Mouse (Mus musculus): ENCODE results near the gene Jpt1. TPM values are rescaled to one million over a fixed set of nuclear protein-coding genes. Genes with fewer than 3 reads are reported as not detected.

The Jpt1 gene
- polyA plus RNA-seq, 1 experiment from 2014 or later: 1,616 TPM

DNA sequence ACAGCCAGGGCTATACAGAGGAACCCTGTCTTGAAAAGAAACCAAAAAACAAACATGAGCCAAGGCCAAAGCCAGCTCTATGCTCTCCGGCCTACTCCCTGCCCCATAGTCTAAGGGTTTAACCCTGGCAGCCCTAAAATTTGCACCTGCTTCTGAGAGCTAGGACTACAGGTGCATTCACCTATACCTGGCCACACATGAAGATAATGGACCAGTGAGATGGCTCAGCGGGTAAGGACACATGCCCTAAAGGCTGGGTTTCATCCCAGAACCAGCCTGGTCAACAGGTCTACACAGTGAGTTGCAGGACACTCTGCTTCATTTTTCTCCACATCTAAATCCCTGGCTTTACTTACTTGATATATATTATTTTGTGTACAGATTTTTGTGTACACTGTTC is 8.1 kb upstream of the Jpt1 start:
- no peak overlapping the region for H3K9ac ChIP-seq
- H3K4me2 ChIP-seq: no peak overlapping the region
- peaks cover 29% of the 10 kb centered on the region; the same call in 1 of the 2 replicates for H3K36me3 ChIP-seq (replicated peaks)
- no peaks in the 10 kb centered on the region for H3K4me1 ChIP-seq
- ATAC-seq (replicated peaks): no peak
- H3K4me3 ChIP-seq: no peak overlapping the region
- H3K27ac ChIP-seq: no peak overlapping the region
- no peaks in the 10 kb centered on the region for H3K27me3 ChIP-seq (replicated peaks)
- 92% methylated on average over 2 of the region's 2 CpGs for WGBS
- no peaks in the 10 kb centered on the region for H3K9me3 ChIP-seq

GRCm38 (mm10) chr11:115521080-115521479 is 6.9 kb upstream of the Jpt1 start:
- ATAC-seq (replicated peaks): no peak
- WGBS: 91% methylated on average over 4 of the region's 4 CpGs

DNA sequence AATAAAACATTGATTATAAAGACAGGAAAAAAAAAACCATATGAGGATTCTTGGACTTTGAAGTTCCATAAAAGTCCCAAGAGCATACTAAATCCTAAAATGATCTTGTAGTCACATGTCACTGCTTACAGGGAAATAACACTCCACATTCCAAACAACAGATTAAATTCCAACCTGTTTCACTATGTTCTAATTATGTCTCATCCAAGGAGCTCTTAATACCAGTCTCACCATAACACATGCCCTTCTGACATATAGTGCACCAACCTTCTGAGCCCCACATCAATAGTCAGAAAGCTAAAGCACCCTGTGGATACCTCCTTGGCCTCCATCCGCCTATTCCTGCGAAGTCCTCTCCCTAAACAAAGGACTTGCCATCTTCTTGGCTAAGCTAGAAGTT is 6.0 kb upstream of the Jpt1 start:
- 57% methylated on average over 2 of the region's 2 CpGs for WGBS
- Histone ChIP-seq H3K4me1 (no peaks in the 10 kb centered on the region), H3K9me3 (no peaks in the 10 kb centered on the region), H3K9ac (no peak overlapping the region), H3K4me3 (no peak overlapping the region), H3K27me3 (replicated peaks) (no peaks in the 10 kb centered on the region), H3K36me3 (replicated peaks) (peaks cover 14% of the 10 kb centered on the region; the same call in 1 of the 2 replicates), H3K4me2 (no peak overlapping the region), H3K27ac (no peak overlapping the region)
- no peak for ATAC-seq (replicated peaks)

More at GRCm38 (mm10) chr11:115521080-115521479, 6.9 kb upstream of the Jpt1 start:
- Histone ChIP-seq H3K4me2 (no peak overlapping the region), H3K9me3 (no peaks in the 10 kb centered on the region), H3K27ac (no peak overlapping the region), H3K36me3 (replicated peaks) (peaks cover 21% of the 10 kb centered on the region; the same call in 1 of the 2 replicates), H3K27me3 (replicated peaks) (no peaks in the 10 kb centered on the region), H3K4me1 (no peaks in the 10 kb centered on the region), H3K4me3 (no peak overlapping the region), H3K9ac (no peak overlapping the region)

GRCm38 (mm10) chr11:115519581-115519980 is 5.4 kb upstream of the Jpt1 start:
- Histone ChIP-seq H3K27me3 (replicated peaks) (no peaks in the 10 kb centered on the region), H3K9ac (no peak overlapping the region), H3K4me3 (no peak overlapping the region), H3K36me3 (replicated peaks) (peaks cover 10% of the 10 kb centered on the region; the same call in 1 of the 2 replicates), H3K4me2 (no peak overlapping the region), H3K9me3 (no peaks in the 10 kb centered on the region), H3K4me1 (no peaks in the 10 kb centered on the region), H3K27ac (no peak overlapping the region)
- WGBS: 92% methylated on average over 3 of the region's 3 CpGs
- no peak for ATAC-seq (replicated peaks)

- ATAC-seq (replicated peaks): no peak
- WGBS: 76% methylated on average over 9 of the region's 9 CpGs
- Histone ChIP-seq H3K27ac (no peak overlapping the region), H3K27me3 (replicated peaks) (no peaks in the 10 kb centered on the region), H3K4me3 (no peak overlapping the region), H3K4me1 (no peaks in the 10 kb centered on the region), H3K9ac (no peak overlapping the region), H3K36me3 (replicated peaks) (peaks cover 10% of the 10 kb centered on the region; the same call in 1 of the 2 replicates), H3K9me3 (no peaks in the 10 kb centered on the region), H3K4me2 (no peak overlapping the region)
Measured at GRCm38 (mm10) chr11:115518693-115519092, 4.5 kb upstream of the Jpt1 start.

- no peak overlapping the region for H3K4me2 ChIP-seq
- H3K9ac ChIP-seq: no peak overlapping the region
- peaks cover 1% of the 10 kb centered on the region for H3K4me1 ChIP-seq
- ATAC-seq (replicated peaks): no peak
- peaks cover 3% of the 10 kb centered on the region; the same call in 1 of the 2 replicates for H3K36me3 ChIP-seq (replicated peaks)
- no peak overlapping the region for H3K4me3 ChIP-seq
- H3K27me3 ChIP-seq (replicated peaks): no peaks in the 10 kb centered on the region
- 85% methylated on average over 5 of the region's 5 CpGs for WGBS
- H3K9me3 ChIP-seq: no peaks in the 10 kb centered on the region
- no peak overlapping the region for H3K27ac ChIP-seq
Measured at GRCm38 (mm10) chr11:115516942-115517341, 2.8 kb upstream of the Jpt1 start.

- no peak overlapping the region for H3K4me3 ChIP-seq
- no peaks in the 10 kb centered on the region for H3K36me3 ChIP-seq (replicated peaks)
- ATAC-seq (replicated peaks): no peak
- peaks cover 21% of the 10 kb centered on the region for H3K4me1 ChIP-seq
- 79% methylated on average over 6 of the region's 6 CpGs for WGBS
- no peaks in the 10 kb centered on the region for H3K9me3 ChIP-seq
- H3K9ac ChIP-seq: no peak overlapping the region
- no peak overlapping the region for H3K27ac ChIP-seq
- H3K27me3 ChIP-seq (replicated peaks): no peaks in the 10 kb centered on the region
- no peak overlapping the region for H3K4me2 ChIP-seq
Measured at GRCm38 (mm10) chr11:115515021-115515420, 834 bp upstream of the Jpt1 start.

DNA sequence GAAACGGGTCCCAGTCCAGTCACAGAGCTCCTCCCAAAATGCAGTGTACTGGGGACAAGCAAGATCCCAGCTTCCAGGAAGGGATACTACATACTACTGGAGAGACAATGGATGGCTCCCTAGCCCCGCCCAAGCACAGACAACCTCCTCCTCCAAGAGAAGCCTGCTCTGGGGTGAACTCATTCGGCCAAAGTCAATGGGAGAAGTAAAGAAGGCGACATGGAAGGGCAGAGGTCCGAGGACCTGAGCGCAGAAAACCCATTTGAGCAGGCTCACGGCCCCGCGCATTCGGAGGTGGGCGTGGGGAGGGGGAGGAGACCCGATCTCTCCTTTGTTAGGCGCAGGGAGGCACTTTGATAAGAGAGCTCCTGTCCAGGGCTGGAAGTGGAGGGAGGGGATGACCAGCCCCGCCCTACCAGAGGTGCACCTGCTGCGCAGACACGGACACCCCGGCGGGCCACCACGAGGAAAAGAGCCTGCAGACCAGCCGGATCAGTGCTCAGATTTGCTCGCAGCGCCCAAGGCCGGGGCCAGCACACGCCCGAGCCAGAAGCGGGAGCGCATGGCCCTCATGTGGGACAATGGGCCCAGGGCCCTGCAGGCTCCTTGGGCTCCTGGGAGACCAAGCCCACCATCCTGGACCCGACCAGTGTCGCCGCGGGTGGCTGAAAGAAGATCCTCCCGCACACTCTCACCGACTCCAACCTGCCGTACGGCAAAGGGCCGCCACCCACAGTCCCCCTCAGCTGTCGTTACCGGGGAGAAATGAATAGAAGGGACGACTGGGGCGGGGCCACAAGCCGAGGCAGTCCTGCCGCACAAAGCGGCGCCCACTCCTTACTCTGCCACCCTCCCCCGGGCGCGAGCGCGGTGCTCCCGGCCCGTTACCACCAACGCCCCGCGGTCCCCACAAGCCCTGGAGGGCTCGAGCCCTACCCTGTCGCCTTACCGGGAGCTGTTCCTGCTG is 633 bp downstream of the Jpt1 start:
- no peaks in the 10 kb centered on the region for H3K9me3 ChIP-seq
- under 1% methylated on average over 57 of the region's 57 CpGs for WGBS
- peak overlapping the region; percentile 92 for H3K27ac ChIP-seq

GRCm38 (mm10) chr11:115512407-115513183 is 1.6 kb downstream of the Jpt1 start:
- Histone ChIP-seq H3K4me2 (peak overlapping the region; percentile 69), H3K27ac (peak overlapping the region; percentile 92), H3K36me3 (replicated peaks) (no peaks in the 10 kb centered on the region), H3K27me3 (replicated peaks) (no peaks in the 10 kb centered on the region), H3K9ac (peak overlapping the region; percentile 98), H3K4me1 (peaks cover 40% of the 10 kb centered on the region), H3K9me3 (no peaks in the 10 kb centered on the region), H3K4me3 (peak overlapping the region; percentile 86)
- no peak for ATAC-seq (replicated peaks)
- WGBS: 9% methylated on average over 8 of the region's 8 CpGs

More for the DNA sequence above, 633 bp downstream of the Jpt1 start:
- ATAC-seq (replicated peaks): peak; percentile 69
- H3K4me2 ChIP-seq: peak overlapping the region; percentile 69
- H3K9ac ChIP-seq: peak overlapping the region; percentile 98
- H3K27me3 ChIP-seq (replicated peaks): no peaks in the 10 kb centered on the region
- peaks cover 30% of the 10 kb centered on the region for H3K4me1 ChIP-seq
- no peaks in the 10 kb centered on the region for H3K36me3 ChIP-seq (replicated peaks)
- peak overlapping the region; percentile 86 for H3K4me3 ChIP-seq

DNA sequence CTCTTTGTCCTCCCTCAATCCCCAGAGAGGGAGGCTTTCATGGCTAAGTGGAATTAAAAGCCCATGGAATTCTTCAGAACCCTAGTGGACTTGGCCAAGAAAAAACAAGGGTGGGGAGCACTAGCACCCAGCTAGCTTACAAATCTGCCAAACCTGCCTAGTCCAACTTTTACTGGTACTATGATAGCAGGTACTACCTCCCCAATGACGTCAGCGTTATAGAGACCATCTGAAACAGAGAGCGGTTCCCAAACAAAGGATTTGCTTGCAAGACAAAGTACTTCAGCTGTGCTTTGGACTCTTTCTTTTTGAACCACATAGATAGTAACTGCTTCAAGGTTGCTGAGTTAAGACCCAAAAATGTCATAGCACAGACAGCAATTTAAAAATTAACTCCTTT is 2.2 kb downstream of the Jpt1 start:
- H3K4me2 ChIP-seq: peak overlapping the region; percentile 69
- no peaks in the 10 kb centered on the region for H3K9me3 ChIP-seq
- H3K4me1 ChIP-seq: peaks cover 46% of the 10 kb centered on the region
- WGBS: 17% methylated on average over 3 of the region's 3 CpGs
- no peaks in the 10 kb centered on the region for H3K27me3 ChIP-seq (replicated peaks)
- peak overlapping the region; percentile 98 for H3K9ac ChIP-seq
- no peaks in the 10 kb centered on the region for H3K36me3 ChIP-seq (replicated peaks)
- H3K27ac ChIP-seq: peak overlapping the region; percentile 92
- no peak for ATAC-seq (replicated peaks)
- H3K4me3 ChIP-seq: peak overlapping the region; percentile 86

DNA sequence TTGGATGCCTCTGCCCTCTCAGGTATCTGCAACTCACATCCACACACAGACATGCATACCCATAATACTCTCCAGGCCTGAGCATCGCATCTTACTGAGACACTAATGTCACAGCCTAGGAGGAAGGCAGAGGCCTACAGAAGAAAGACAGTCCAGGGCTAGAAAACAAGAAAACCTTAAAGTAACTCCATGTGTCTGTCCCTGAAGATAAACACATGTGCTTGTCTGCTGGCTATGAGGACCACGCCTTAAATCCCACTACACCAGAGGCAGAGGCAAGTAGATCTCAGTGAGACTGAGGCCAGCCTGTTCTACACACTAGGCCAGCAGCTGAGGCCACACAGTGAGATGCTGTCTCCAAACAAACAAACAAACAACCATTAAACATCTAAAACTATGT is 3.1 kb downstream of the Jpt1 start:
- 63% methylated on average over 2 of the region's 2 CpGs for WGBS
- Histone ChIP-seq H3K9ac (peak overlapping the region; percentile 98), H3K27ac (0 out of 2 replicates have a peak overlapping the region, but pooled peaks have one; percentile 92), H3K4me1 (peaks cover 54% of the 10 kb centered on the region), H3K27me3 (replicated peaks) (no peaks in the 10 kb centered on the region), H3K4me2 (peak overlapping the region; percentile 69), H3K36me3 (replicated peaks) (no peaks in the 10 kb centered on the region), H3K9me3 (no peaks in the 10 kb centered on the region), H3K4me3 (peak overlapping the region; percentile 86)
- ATAC-seq (replicated peaks): no peak

DNA sequence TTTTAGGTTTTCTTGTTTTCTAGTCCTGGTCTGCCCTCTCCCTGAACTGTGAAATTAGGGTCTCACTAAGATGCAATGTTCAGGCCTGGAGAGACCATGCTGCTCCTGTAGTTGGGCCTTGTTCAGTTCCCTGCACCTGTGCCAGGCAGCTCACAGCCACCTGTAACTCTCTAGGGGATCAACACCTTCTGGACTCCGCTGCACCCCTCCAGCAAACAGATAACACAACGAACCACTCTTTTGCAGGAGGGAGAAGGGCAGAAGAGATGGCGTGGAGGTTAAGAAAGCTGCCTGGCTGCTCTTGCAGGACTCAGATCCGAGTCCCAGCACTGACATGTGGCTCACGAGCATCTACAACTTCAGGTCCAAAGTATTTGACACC is 3.7 kb downstream of the Jpt1 start:
- Histone ChIP-seq H3K4me2 (peak overlapping the region; percentile 69), H3K9ac (peak overlapping the region; percentile 11), H3K36me3 (replicated peaks) (no peaks in the 10 kb centered on the region), H3K27ac (no peak overlapping the region), H3K4me1 (peaks cover 58% of the 10 kb centered on the region), H3K27me3 (replicated peaks) (no peaks in the 10 kb centered on the region), H3K9me3 (no peaks in the 10 kb centered on the region), H3K4me3 (peak overlapping the region; percentile 86)
- 44% methylated on average over 5 of the region's 5 CpGs for WGBS
- no peak for ATAC-seq (replicated peaks)
